Mouse (Mus musculus): Measurements from ENCODE around the gene Bag5.

- no peak for TF ChIP-seq CTCF (IDR thresholded peaks at IDR 0.05; ENCODE audit: borderline replicate concordance, insufficient read depth, low read length)
- TF ChIP-seq POLR2A (IDR thresholded peaks at IDR 0.05; ENCODE audit: low read depth, low read length) = no peak; the same call in none of the 2 replicates
These were observed 43.9 kb downstream of the Bag5 start for GRCm38 (mm10) chr12:111669000-111669788.
